Mouse (Mus musculus) forebrain, embryonic 11.5 days (tissue): ENCODE measurements around the gene Kdm6b. TPM values are rescaled to one million over a fixed set of nuclear protein-coding genes. Genes with fewer than 3 reads are reported as not detected.

Experiments used
- ATAC-seq: fragments of 200-750 bp; cut with Nextera tagmentation; replicated peaks from 2 replicates; pipeline ENCODE4 v1.8.0; 2017; ENCODE audit warnings: moderate TSS enrichment; ENCODE audit not compliant: low FRiP score
- DNase-seq: peaks from one replicate; pipeline ENCODE4 v3.0.0-alpha.2; 2017; ENCODE audit warnings: low spot score
- H3K27ac ChIP-seq: fragments of 300-500 bp; sonication (generic); 2 replicates; pipeline ENCODE4 v1.5.1; 2014; ENCODE audit warnings: low read depth, low read length
- H3K27me3 ChIP-seq: fragments of 300-500 bp; sonication (generic); 2 replicates; pipeline ENCODE4 v1.6.1; 2014; ENCODE audit warnings: mild to moderate bottlenecking, low read length, mixed read lengths; ENCODE audit not compliant: control insufficient read depth, insufficient read depth
- H3K36me3 ChIP-seq: fragments of 300-500 bp; sonication (generic); 2 replicates; pipeline ENCODE4 v1.6.1; 2014; ENCODE audit warnings: mild to moderate bottlenecking, low read length, moderate library complexity, mixed read lengths; ENCODE audit not compliant: control insufficient read depth, insufficient read depth
- H3K4me1 ChIP-seq: fragments of 300-500 bp; sonication (generic); replicated peaks from 2 replicates; pipeline ENCODE4 v1.6.1; 2014; ENCODE audit warnings: low read length, mixed read lengths; ENCODE audit not compliant: control insufficient read depth, insufficient read depth
- H3K4me2 ChIP-seq: fragments of 300-500 bp; sonication (generic); 2 replicates; pipeline ENCODE4 v1.6.1; 2014; ENCODE audit warnings: low read depth, mild to moderate bottlenecking, low read length, moderate library complexity, mixed read lengths; ENCODE audit not compliant: severe bottlenecking
- H3K4me3 ChIP-seq: fragments of 300-500 bp; sonication (generic); 2 replicates; pipeline ENCODE4 v1.5.1; 2014; ENCODE audit warnings: low read depth, low read length
- H3K9ac ChIP-seq: fragments of 300-500 bp; sonication (generic); 2 replicates; pipeline ENCODE4 v1.6.1; 2014; ENCODE audit warnings: low read length
- H3K9me3 ChIP-seq: fragments of 300-500 bp; sonication (generic); 2 replicates; pipeline ENCODE4 v1.6.1; 2016; ENCODE audit warnings: low read length, mixed read lengths; ENCODE audit not compliant: control insufficient read depth
- WGBS: fragments of 180-500 bp; shearing (Covaris S2); extraction: QIAGEN DNeasy Blood & Tissue Kit; methylation state at CpG from one replicate; pipeline ENCODE4 v1.1.7; 2014; 5-methylcytosine and 5-hydroxymethylcytosine counted together
- polyA plus RNA-seq: library from polyadenylated mRNA; unstranded; fragments of >200 nt; fragmentation: Nextera tagmentation; extraction: Ambion mirVana; gene quantifications from 2 replicates; pipeline ENCODE4 v1.2.1, GENCODE M21; 2014

Kdm6b gene
- polyA plus RNA-seq, 1 experiment from 2014 or later: 40.9 TPM

GRCm38 (mm10) chr11:69421131-69421977 lies 7.9 kb upstream of the Kdm6b start:
- no peak overlapping the region for H3K4me3 ChIP-seq
- no peak overlapping the region for H3K4me2 ChIP-seq
- H3K9me3 ChIP-seq: no peaks in the 10 kb centered on the region
- no peaks in the 10 kb centered on the region for H3K36me3 ChIP-seq
- no peak overlapping the region for H3K9ac ChIP-seq
- WGBS: 11% methylated on average over 25 of the region's 25 CpGs
- peaks cover 17% of the 10 kb centered on the region for H3K27me3 ChIP-seq
- ATAC-seq: no peak
- DNase-seq: peak; percentile 61
- H3K4me1 ChIP-seq: peaks cover 21% of the 10 kb centered on the region
- no peak overlapping the region for H3K27ac ChIP-seq

DNA sequence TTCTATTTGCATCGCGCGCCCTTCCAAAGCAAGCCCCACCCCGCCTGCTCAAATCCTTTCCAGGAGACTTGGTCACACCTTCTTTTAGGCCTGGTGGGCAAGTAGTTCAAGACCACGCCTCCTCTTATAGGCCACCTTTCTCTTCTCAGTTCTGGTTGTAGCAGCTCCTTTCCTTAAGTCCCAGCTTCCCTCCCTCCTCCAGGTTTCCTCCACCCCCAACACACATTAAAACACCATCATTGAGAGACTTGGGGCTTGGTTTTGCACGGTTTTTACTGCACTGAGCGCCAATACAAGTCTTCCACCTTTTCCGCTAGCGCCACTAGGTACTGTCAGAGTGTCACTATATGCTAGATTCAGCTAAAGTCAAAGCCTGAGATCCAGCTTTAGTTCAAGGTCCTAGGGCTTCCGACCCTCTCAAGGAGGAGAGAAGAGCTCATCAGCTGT lies 7.1 kb upstream of the Kdm6b start:
- no peak overlapping the region for H3K9ac ChIP-seq
- whole genome bisulfite sequencing: 10% methylated on average over 10 of the region's 10 CpGs
- peaks cover 21% of the 10 kb centered on the region for H3K4me1 ChIP-seq

GRCm38 (mm10) chr11:69419813-69420553 lies 6.5 kb upstream of the Kdm6b start:
- Histone ChIP-seq H3K4me2 (peak overlapping the region; percentile 99), H3K27ac (peak overlapping the region; percentile 100; the same call in 1 of the 2 replicates), H3K27me3 (peaks cover 17% of the 10 kb centered on the region), H3K9ac (peak overlapping the region; percentile 35; the same call in 1 of the 2 replicates), H3K4me3 (peak overlapping the region; percentile 81), H3K4me1 (peaks cover 21% of the 10 kb centered on the region), H3K9me3 (no peaks in the 10 kb centered on the region), H3K36me3 (no peaks in the 10 kb centered on the region)
- peak; percentile 74 for DNase-seq
- ATAC-seq: no peak
- WGBS: 1% methylated on average over 31 of the region's 31 CpGs

More for the DNA sequence above, 7.1 kb upstream of the Kdm6b start:
- H3K27ac ChIP-seq: no peak overlapping the region
- H3K27me3 ChIP-seq: peaks cover 17% of the 10 kb centered on the region
- DNase-seq (peak; percentile 45), ATAC-seq (no peak)
- peak overlapping the region; percentile 81 for H3K4me3 ChIP-seq
- H3K4me2 ChIP-seq: peak overlapping the region; percentile 99
- no peaks in the 10 kb centered on the region for H3K36me3 ChIP-seq
- no peaks in the 10 kb centered on the region for H3K9me3 ChIP-seq

DNA sequence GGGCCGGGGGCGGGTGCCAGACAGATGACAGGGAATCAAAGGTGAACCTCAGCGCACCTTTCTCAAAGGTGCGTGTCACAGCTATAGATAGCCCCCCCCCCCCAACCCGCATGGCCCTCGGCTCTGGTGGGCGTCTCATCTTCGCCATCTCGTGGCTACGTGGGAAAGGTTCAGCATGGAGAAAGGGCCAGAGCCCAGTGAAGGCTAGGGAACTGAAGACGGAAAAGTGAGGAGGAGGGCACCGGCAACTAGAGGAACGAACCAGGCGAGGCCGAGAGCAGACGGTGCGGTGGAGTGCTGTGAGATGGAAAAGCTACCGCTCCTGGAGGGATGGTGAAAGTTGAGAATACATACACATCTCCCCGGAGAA lies 6.0 kb upstream of the Kdm6b start:
- H3K4me3 ChIP-seq: peak overlapping the region; percentile 81
- peaks cover 17% of the 10 kb centered on the region for H3K27me3 ChIP-seq
- peaks cover 23% of the 10 kb centered on the region for H3K4me1 ChIP-seq
- WGBS: under 1% methylated on average over 19 of the region's 19 CpGs
- H3K27ac ChIP-seq: peak overlapping the region; percentile 100
- ATAC-seq (no peak), DNase-seq (peak; percentile 75)
- H3K36me3 ChIP-seq: no peaks in the 10 kb centered on the region
- H3K9ac ChIP-seq: peak overlapping the region; percentile 35; the same call in 1 of the 2 replicates
- peak overlapping the region; percentile 99 for H3K4me2 ChIP-seq
- H3K9me3 ChIP-seq: no peaks in the 10 kb centered on the region

DNA sequence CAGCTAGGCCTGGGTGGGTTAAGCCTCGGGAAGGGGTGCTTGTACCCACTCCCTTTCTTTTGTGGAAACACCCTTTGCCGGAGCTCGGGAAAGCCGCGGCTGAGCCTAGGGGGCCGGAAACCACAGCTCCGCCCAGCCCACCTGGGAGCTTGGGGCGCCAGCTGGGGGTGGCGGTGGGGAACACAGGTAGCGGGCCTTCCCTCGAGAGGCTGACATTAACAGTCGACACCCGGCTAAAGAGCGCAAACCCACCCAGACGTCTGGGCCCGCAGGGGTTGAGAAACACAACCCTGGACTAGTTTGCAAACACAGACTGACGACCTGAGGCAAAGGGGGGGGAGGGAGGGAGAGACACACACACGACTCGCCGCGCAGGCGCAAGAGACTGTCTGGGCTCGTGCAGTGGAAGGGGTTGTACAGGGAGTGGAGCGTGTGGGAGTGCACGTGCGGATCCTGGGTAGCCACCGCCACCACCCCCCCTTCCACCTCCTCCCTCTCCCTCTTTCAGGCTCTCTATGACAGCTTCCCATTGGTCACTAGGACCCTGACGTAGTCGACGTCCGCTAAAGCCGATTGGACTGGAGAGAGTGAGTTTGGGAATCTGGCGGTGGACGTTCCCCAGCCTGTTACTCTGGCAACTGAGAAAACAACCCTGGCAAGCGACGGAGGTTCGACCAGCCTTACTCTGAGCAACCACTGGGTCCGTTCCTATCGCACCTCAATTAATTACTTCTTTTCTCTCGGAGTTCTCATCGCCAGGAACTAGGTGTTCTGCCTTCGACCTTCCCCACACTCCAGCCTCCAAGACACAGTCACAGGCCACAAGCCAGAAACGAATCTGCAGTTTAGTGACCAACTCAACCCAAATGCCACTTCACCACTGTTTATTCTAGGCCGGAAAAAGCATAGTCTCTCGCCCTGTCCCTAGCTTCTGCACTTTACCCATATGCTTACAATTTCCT lies 5.3 kb upstream of the Kdm6b start:
- Histone ChIP-seq H3K4me1 (peaks cover 29% of the 10 kb centered on the region), H3K27ac (peak overlapping the region; percentile 100), H3K36me3 (no peaks in the 10 kb centered on the region), H3K4me3 (peak overlapping the region; percentile 81), H3K27me3 (peaks cover 17% of the 10 kb centered on the region), H3K4me2 (peak overlapping the region; percentile 99), H3K9ac (peak overlapping the region; percentile 65), H3K9me3 (no peaks in the 10 kb centered on the region)
- peak; percentile 88 for ATAC-seq
- WGBS: under 1% methylated on average over 45 of the region's 45 CpGs
- DNase-seq: peak; percentile 99

DNA sequence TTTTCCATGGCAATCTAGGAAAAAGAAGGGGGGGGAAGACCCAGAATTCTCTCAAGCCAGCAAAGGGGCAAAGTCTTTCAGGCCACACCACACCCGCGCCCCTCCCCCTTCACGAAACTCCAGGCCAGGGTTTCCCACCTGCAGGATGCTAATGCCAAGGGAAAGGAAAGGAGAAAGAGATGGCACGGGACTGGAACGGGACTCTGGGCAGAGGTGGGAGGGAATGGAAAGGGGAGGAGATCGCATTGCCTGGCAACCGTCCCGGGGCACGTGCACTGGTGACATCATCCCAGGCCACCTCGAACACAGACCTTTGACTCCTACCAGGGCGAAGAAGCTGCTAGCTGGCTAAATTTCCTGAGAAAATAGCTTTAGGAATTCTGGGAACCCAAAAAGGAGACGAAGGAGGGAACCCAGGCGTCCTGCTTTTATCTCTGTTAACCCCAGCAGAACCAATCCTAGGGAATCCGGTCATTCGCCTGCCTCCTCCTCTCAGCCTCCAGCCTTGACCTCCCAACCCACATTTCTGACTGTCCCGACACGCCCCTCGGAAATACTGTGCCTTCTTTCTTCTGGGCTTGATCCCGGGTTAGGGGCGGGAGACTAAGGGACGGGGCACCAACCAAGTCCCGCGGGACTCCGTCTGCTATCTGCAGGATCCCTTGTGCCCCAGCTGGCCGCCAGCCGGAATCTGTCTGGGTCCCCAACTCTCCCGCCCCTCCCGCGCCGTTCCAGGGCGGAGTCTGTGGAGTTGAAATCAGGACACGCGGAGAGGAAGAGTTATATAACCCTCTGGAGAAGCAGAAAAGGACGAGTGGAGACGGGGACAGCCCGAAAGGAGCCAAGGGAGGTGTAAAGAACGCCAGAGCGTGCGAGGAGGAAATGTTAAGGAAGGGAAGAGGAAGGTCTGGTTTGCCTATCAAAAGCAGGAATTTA lies 4.2 kb upstream of the Kdm6b start:
- H3K9ac ChIP-seq: peak overlapping the region; percentile 65
- no peaks in the 10 kb centered on the region for H3K9me3 ChIP-seq
- WGBS: under 1% methylated on average over 39 of the region's 39 CpGs
- H3K27me3 ChIP-seq: peaks cover 17% of the 10 kb centered on the region
- H3K4me3 ChIP-seq: peak overlapping the region; percentile 81
- ATAC-seq (peak; percentile 57), DNase-seq (peak; percentile 94)
- H3K4me2 ChIP-seq: peak overlapping the region; percentile 99
- H3K36me3 ChIP-seq: no peaks in the 10 kb centered on the region; the same call in 1 of the 2 replicates
- peaks cover 39% of the 10 kb centered on the region for H3K4me1 ChIP-seq
- H3K27ac ChIP-seq: peak overlapping the region; percentile 100

GRCm38 (mm10) chr11:69416921-69417448 lies 3.5 kb upstream of the Kdm6b start:
- peak overlapping the region; percentile 99 for H3K4me2 ChIP-seq
- 2% methylated on average over 8 of the region's 8 CpGs for WGBS

More at GRCm38 (mm10) chr11:69416921-69417448, 3.5 kb upstream of the Kdm6b start:
- DNase-seq (no peak), ATAC-seq (no peak)
- H3K9me3 ChIP-seq: no peaks in the 10 kb centered on the region
- peak overlapping the region; percentile 81 for H3K4me3 ChIP-seq
- H3K27ac ChIP-seq: peak overlapping the region; percentile 100
- peaks cover 11% of the 10 kb centered on the region; the same call in 1 of the 2 replicates for H3K27me3 ChIP-seq
- H3K9ac ChIP-seq: peak overlapping the region; percentile 65
- H3K4me1 ChIP-seq: peaks cover 46% of the 10 kb centered on the region
- peaks cover 3% of the 10 kb centered on the region; the same call in 1 of the 2 replicates for H3K36me3 ChIP-seq
